Mouse (Mus musculus) intestine, embryonic 16.5 days (tissue): ENCODE measurements around the gene Rflnb. TPM values are rescaled to one million over a fixed set of nuclear protein-coding genes. Genes with fewer than 3 reads are reported as not detected.

ENCODE experiments used
- ATAC-seq: fragments of 200-750 bp; cut with Nextera tagmentation; 2 replicates; pipeline ENCODE4 v1.8.0; 2017; ENCODE audit warnings: moderate TSS enrichment, moderate library complexity
- H3K27ac ChIP-seq: fragments of 300-500 bp; sonication (generic); 2 replicates; pipeline ENCODE4 v1.5.1; 2014; ENCODE audit warnings: mild to moderate bottlenecking, low read length
- H3K27me3 ChIP-seq: fragments of 300-500 bp; sonication (generic); replicated peaks from 2 replicates; pipeline ENCODE4 v1.6.1; 2014; ENCODE audit warnings: low read length, control low read depth, mixed read lengths; ENCODE audit not compliant: control insufficient read depth, insufficient read depth
- H3K36me3 ChIP-seq: fragments of 300-500 bp; sonication (generic); 2 replicates; pipeline ENCODE4 v1.6.1; 2014; ENCODE audit warnings: low read length, control low read depth; ENCODE audit not compliant: control insufficient read depth, insufficient read depth
- H3K4me1 ChIP-seq: fragments of 300-500 bp; sonication (generic); 2 replicates; pipeline ENCODE4 v1.6.1; 2014; ENCODE audit warnings: low read length, control low read depth, mixed read lengths; ENCODE audit not compliant: control insufficient read depth, insufficient read depth
- H3K4me2 ChIP-seq: fragments of 300-500 bp; sonication (generic); 2 replicates; pipeline ENCODE4 v1.6.1; 2014; ENCODE audit warnings: low read depth, low read length, control low read depth
- H3K4me3 ChIP-seq: fragments of 300-500 bp; sonication (generic); 2 replicates; pipeline ENCODE4 v1.5.1; 2014; ENCODE audit warnings: mild to moderate bottlenecking, low read length
- H3K9ac ChIP-seq: fragments of 300-500 bp; sonication (generic); 2 replicates; pipeline ENCODE4 v1.6.1; 2014; ENCODE audit warnings: low read depth, low read length
- H3K9me3 ChIP-seq: fragments of 300-500 bp; sonication (generic); 2 replicates; pipeline ENCODE4 v1.6.1; 2016; ENCODE audit warnings: low read length, control low read depth; ENCODE audit not compliant: control insufficient read depth
- WGBS: fragments of 180-500 bp; shearing (Covaris S2); extraction: QIAGEN DNeasy Blood & Tissue Kit; methylation state at CpG from one replicate; pipeline ENCODE4 v1.1.7; 2014; 5-methylcytosine and 5-hydroxymethylcytosine counted together
- polyA plus RNA-seq: library from polyadenylated mRNA; unstranded; fragments of >200 nt; fragmentation: Nextera tagmentation; extraction: Ambion mirVana; gene quantifications from 2 replicates; pipeline ENCODE4 v1.2.1, GENCODE M21; 2015

Rflnb gene
- polyA plus RNA-seq, 1 experiment from 2014 or later, result 48.8 TPM

- H3K4me3 ChIP-seq, result no peak overlapping the region
- no peaks in the 10 kb centered on the region; the same call in 1 of the 2 replicates for H3K36me3 ChIP-seq
- no peak overlapping the region for H3K9ac ChIP-seq
- ATAC-seq, result peak; percentile 31; the same call in 1 of the 2 replicates
- no peaks in the 10 kb centered on the region for H3K27me3 ChIP-seq
- H3K9me3 ChIP-seq, result no peaks in the 10 kb centered on the region
- peaks cover 8% of the 10 kb centered on the region for H3K4me1 ChIP-seq
- WGBS, result 41% methylated on average over 7 of the region's 7 CpGs
- no peak overlapping the region for H3K4me2 ChIP-seq
- H3K27ac ChIP-seq, result no peak overlapping the region
Measured at GRCm38 (mm10) chr11:76059971-76060370, 32.4 kb upstream of the Rflnb start.

GRCm38 (mm10) chr11:76056487-76056886, 28.9 kb upstream of the Rflnb start:
- Histone ChIP-seq H3K4me3 (no peak overlapping the region), H3K27ac (no peak overlapping the region), H3K9ac (no peak overlapping the region), H3K4me1 (peaks cover 8% of the 10 kb centered on the region), H3K4me2 (no peak overlapping the region), H3K9me3 (no peaks in the 10 kb centered on the region), H3K36me3 (no peaks in the 10 kb centered on the region), H3K27me3 (no peaks in the 10 kb centered on the region)
- 35% methylated on average over 3 of the region's 3 CpGs for WGBS
- ATAC-seq, result no peak

- H3K4me2 ChIP-seq, result no peak overlapping the region
- H3K9ac ChIP-seq, result no peak overlapping the region
- WGBS, result 80% methylated on average over 5 of the region's 5 CpGs
- no peaks in the 10 kb centered on the region for H3K27me3 ChIP-seq
- ATAC-seq, result no peak
- no peaks in the 10 kb centered on the region for H3K4me1 ChIP-seq
- no peak overlapping the region for H3K4me3 ChIP-seq
- H3K27ac ChIP-seq, result no peak overlapping the region
- no peaks in the 10 kb centered on the region for H3K9me3 ChIP-seq
- no peaks in the 10 kb centered on the region for H3K36me3 ChIP-seq
Measured at GRCm38 (mm10) chr11:76052496-76052895, 24.9 kb upstream of the Rflnb start.

- Histone ChIP-seq H3K27ac (no peak overlapping the region), H3K27me3 (no peaks in the 10 kb centered on the region), H3K36me3 (no peaks in the 10 kb centered on the region), H3K4me2 (no peak overlapping the region), H3K4me1 (no peaks in the 10 kb centered on the region), H3K4me3 (no peak overlapping the region), H3K9ac (no peak overlapping the region), H3K9me3 (no peaks in the 10 kb centered on the region)
- WGBS, result 39% methylated on average over 5 of the region's 5 CpGs
- ATAC-seq, result no peak
Measured at GRCm38 (mm10) chr11:76050967-76051512, 23.5 kb upstream of the Rflnb start.

DNA sequence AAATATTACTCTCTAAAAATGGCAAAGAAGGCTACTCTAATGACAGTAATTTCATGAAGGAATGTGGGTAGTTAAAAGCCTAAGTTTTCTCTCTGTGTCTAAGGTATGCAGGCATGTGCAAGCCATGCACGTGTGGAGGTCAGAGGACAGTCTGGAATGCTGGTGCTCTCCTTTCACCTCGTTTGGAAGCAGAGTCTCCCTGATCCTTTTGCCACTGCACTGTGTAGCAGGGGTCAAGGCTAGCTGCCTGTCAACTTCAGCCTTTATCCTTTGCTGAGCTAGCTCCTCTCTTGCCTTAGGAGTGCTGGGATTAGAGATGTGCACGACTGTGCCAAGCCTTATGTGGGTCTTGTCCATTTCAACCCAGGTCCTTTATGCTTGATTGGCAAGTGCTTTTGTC, 22.9 kb upstream of the Rflnb start:
- H3K4me2 ChIP-seq, result no peak overlapping the region
- no peaks in the 10 kb centered on the region for H3K9me3 ChIP-seq
- no peak overlapping the region for H3K4me3 ChIP-seq
- H3K36me3 ChIP-seq, result no peaks in the 10 kb centered on the region
- H3K4me1 ChIP-seq, result no peaks in the 10 kb centered on the region
- no peaks in the 10 kb centered on the region for H3K27me3 ChIP-seq
- no peak for ATAC-seq
- H3K9ac ChIP-seq, result no peak overlapping the region
- no peak overlapping the region for H3K27ac ChIP-seq
- WGBS, result 37% methylated on average over 3 of the region's 3 CpGs

- Histone ChIP-seq H3K9me3 (no peaks in the 10 kb centered on the region), H3K4me2 (no peak overlapping the region), H3K9ac (no peak overlapping the region), H3K4me3 (no peak overlapping the region), H3K27me3 (no peaks in the 10 kb centered on the region), H3K36me3 (no peaks in the 10 kb centered on the region), H3K4me1 (peaks cover 15% of the 10 kb centered on the region; the same call in 1 of the 2 replicates), H3K27ac (no peak overlapping the region; the same call in 1 of the 2 replicates)
- 67% methylated on average over 6 of the region's 6 CpGs for WGBS
- ATAC-seq, result no peak
Measured at GRCm38 (mm10) chr11:76045367-76045766, 17.8 kb upstream of the Rflnb start.

- no peaks in the 10 kb centered on the region for H3K27me3 ChIP-seq
- H3K4me1 ChIP-seq, result peaks cover 15% of the 10 kb centered on the region; the same call in 1 of the 2 replicates
- 75% methylated on average over 6 of the region's 6 CpGs for WGBS
- no peaks in the 10 kb centered on the region for H3K36me3 ChIP-seq
- no peak overlapping the region for H3K4me3 ChIP-seq
- H3K9me3 ChIP-seq, result no peaks in the 10 kb centered on the region
- no peak overlapping the region for H3K27ac ChIP-seq
- ATAC-seq, result no peak
- H3K4me2 ChIP-seq, result no peak overlapping the region
- H3K9ac ChIP-seq, result no peak overlapping the region
Measured at GRCm38 (mm10) chr11:76044468-76044867, 16.9 kb upstream of the Rflnb start.

DNA sequence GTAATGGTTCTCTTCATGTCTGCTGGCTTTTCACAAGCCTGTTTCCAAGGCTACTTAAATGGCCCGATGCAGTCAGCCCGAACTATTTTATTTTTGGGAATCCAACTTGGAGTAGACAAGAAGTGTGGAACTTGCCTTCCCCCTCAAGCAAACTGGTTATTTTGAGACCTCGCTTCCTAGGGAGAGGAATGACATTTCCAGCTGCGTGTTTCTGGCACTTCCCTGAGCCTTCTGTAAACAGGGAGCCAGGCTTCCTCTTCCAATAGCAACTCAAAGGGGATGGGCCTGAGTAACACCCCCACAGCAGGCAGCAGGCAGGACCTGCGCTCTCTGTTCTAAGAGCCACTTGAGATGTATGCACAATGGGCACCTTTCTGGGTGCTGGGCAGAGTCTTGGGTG, 15.3 kb upstream of the Rflnb start:
- ATAC-seq, result no peak
- Histone ChIP-seq H3K9ac (no peak overlapping the region), H3K9me3 (no peaks in the 10 kb centered on the region), H3K36me3 (no peaks in the 10 kb centered on the region), H3K4me2 (no peak overlapping the region), H3K27ac (peak overlapping the region; percentile 39), H3K27me3 (no peaks in the 10 kb centered on the region), H3K4me3 (no peak overlapping the region), H3K4me1 (peaks cover 15% of the 10 kb centered on the region; the same call in 1 of the 2 replicates)
- 25% methylated on average over 5 of the region's 5 CpGs for WGBS

DNA sequence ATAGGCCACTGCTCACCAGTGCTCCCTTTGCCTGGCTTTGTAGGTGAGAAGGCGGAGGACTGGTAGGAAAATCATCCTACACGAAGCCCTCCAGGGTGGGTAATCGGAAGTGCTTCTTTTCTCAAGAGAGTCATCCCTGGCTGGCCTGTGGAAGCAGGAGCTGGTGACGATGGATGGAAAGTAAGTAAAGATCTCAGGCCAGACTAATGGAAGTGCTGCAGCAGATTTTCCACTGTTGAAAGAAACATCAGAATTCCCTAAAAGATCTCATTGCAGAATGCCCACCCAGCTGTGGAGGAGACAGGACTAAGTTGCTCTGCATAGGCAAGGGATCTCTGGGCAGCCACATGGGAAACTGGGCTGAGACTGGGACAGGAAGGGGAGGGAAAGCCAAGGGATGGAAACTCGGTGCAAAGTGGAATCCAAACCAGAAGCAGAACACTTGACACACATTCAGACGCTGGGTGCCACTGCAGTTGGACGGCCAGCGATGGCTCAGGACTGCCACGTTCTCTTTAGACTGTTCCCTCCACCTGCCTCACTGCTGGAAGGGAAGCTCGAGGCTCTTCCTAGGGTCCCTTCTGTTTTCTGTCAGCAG, 14.6 kb upstream of the Rflnb start:
- no peak for ATAC-seq
- WGBS, result 67% methylated on average over 10 of the region's 10 CpGs
- no peaks in the 10 kb centered on the region for H3K36me3 ChIP-seq
- no peak overlapping the region for H3K4me3 ChIP-seq
- H3K27ac ChIP-seq, result peak overlapping the region; percentile 47; the same call in 1 of the 2 replicates
- no peaks in the 10 kb centered on the region for H3K9me3 ChIP-seq
- H3K27me3 ChIP-seq, result no peaks in the 10 kb centered on the region
- H3K9ac ChIP-seq, result no peak overlapping the region
- H3K4me2 ChIP-seq, result no peak overlapping the region
- peaks cover 15% of the 10 kb centered on the region; the same call in 1 of the 2 replicates for H3K4me1 ChIP-seq
